Mouse (Mus musculus) hindbrain, embryonic 10.5 days (tissue): ENCODE results near the gene S100a14. TPM values are rescaled to one million over a fixed set of nuclear protein-coding genes. Genes with fewer than 3 reads are reported as not detected.

Experiments
- DNase-seq: peaks from one replicate; pipeline ENCODE4 v3.0.0-alpha.2; 2017; ENCODE audit warnings: low spot score
- H3K27ac ChIP-seq: fragments of 300-500 bp; sonication (generic); 2 replicates; pipeline ENCODE4 v1.5.1; 2016; ENCODE audit warnings: mild to moderate bottlenecking, moderate library complexity
- H3K27me3 ChIP-seq: fragments of 300-500 bp; sonication (generic); 2 replicates; pipeline ENCODE4 v1.6.1; 2016; ENCODE audit warnings: mild to moderate bottlenecking; ENCODE audit not compliant: poor library complexity, insufficient read depth, severe bottlenecking
- H3K36me3 ChIP-seq: fragments of 300-500 bp; sonication (generic); 2 replicates; pipeline ENCODE4 v1.6.1; 2016; ENCODE audit warnings: mild to moderate bottlenecking, moderate library complexity
- H3K4me1 ChIP-seq: fragments of 300-500 bp; sonication (generic); replicated peaks from 2 replicates; pipeline ENCODE4 v1.6.1; 2016; ENCODE audit warnings: mild to moderate bottlenecking
- H3K4me3 ChIP-seq: fragments of 300-500 bp; sonication (generic); 2 replicates; pipeline ENCODE4 v1.5.1; 2016; ENCODE audit warnings: mild to moderate bottlenecking, moderate library complexity
- H3K9me3 ChIP-seq: fragments of 300-500 bp; sonication (generic); 2 replicates; pipeline ENCODE4 v1.6.1; 2016; ENCODE audit warnings: mild to moderate bottlenecking, moderate library complexity
- WGBS: fragments of 180-500 bp; shearing (Covaris S2); methylation state at CpG from one replicate; pipeline ENCODE4 v1.1.7; 2016; 5-methylcytosine and 5-hydroxymethylcytosine counted together
- polyA plus RNA-seq: library from polyadenylated mRNA; unstranded; fragments of >200 nt; fragmentation: Nextera tagmentation; extraction: Ambion mirVana; gene quantifications from 2 replicates; pipeline ENCODE4 v1.2.1, GENCODE M21; 2016

Gene S100a14
- polyA plus RNA-seq, 1 experiment from 2014 or later: not detected

DNA sequence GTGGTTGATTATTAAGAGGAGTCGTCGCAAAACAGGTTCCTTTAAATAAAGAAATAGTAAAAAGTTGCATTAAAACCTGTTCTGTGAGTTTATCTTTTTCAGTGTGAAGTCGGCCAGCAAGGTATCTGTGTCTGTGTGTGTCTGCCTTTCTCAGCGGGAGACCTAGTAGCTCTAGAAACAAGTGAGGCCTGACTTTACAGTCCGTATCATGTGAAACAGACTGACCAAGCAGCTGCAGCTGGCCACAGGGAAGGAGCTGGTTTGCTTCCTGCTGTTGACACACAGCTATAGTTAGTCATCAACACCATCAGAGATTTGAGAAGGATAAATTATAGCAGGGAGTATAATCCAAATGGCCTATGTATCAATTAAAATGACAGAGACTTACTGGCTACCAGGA is 5.1 kb downstream of the S100a14 start:
- H3K27ac ChIP-seq: no peak overlapping the region
- H3K9me3 ChIP-seq: no peaks in the 10 kb centered on the region
- no peaks in the 10 kb centered on the region for H3K4me1 ChIP-seq
- no peaks in the 10 kb centered on the region for H3K36me3 ChIP-seq
- H3K4me3 ChIP-seq: no peak overlapping the region
- H3K27me3 ChIP-seq: peaks cover 1% of the 10 kb centered on the region; the same call in 1 of the 2 replicates
- WGBS: 70% methylated on average over 5 of the region's 5 CpGs
- no peak for DNase-seq

DNA sequence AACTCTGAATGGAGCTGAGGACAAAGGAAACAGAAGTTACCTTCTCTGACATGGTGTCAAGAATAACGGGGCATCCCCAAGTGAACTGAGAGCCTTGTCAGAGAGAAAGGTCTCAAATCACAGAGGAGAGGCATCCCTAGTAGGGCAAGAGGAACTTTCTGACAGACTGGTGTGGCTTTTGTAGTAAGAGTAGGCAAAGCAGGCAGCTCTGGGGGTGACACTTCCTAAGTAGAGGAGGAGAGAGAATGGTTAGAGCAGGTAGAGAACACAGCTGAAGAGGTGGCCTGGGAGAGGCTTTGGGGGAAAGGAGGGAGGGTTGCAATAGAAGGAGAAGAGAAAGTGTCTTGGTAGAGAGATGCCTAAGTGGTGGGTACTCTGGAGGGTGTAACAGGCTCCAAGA is 8.8 kb downstream of the S100a14 start:
- peaks cover 7% of the 10 kb centered on the region for H3K4me1 ChIP-seq
- DNase-seq: no peak
- H3K27ac ChIP-seq: no peak overlapping the region
- no peak overlapping the region for H3K4me3 ChIP-seq
- H3K36me3 ChIP-seq: no peaks in the 10 kb centered on the region
- 78% methylated on average over 1 of the region's 1 CpGs for WGBS
- H3K9me3 ChIP-seq: no peaks in the 10 kb centered on the region
- H3K27me3 ChIP-seq: peaks cover 3% of the 10 kb centered on the region

DNA sequence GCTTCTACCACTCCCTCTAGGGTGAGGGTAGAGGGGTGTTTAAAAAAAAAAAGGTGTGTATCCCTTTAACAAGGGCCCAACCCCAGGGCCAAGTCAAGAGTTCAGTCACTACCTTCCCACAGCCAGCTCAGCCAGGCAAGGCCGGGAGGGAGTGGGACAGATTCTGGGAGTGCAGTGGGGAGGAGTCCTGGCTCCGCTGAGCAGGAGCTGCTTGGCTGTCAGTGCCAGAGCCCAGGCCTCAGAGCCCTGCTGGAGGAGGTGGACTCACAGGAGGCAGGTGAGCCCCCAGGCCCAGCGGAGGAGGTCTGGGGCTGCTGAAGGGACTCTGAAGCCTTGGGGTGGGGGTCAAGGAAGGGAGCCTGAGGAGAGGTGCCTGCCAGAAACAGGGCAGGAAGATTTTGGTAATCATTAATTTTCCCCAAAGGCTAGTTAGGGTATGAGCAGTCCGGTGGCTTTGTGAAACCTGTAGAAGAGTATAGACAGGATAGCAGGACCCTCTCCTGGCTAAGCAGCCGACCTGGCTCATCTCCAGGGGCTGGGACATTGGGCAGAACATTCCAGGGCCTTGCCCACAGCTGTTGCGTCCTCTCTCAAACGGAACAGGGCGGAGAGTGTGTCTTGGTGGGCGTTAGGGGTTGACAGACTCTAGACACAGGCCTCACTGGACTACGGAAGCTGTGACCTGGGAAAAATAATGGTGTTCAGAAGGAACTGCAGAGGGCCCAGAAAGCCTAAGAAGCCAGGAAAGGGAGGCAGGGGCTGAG is 10.7 kb downstream of the S100a14 start, which contains the start of gene S100a16:
Gene S100a16 (plus strand): TSS at position 114 of the 764 bp plus-strand sequence.
- peaks cover 26% of the 10 kb centered on the region for H3K4me1 ChIP-seq
- no peak for DNase-seq
- H3K9me3 ChIP-seq: no peaks in the 10 kb centered on the region
- no peak within 1 kb of the TSS for H3K27ac ChIP-seq
- WGBS: 41% methylated on average over 10 of the region's 10 CpGs
- H3K36me3 ChIP-seq: no peaks in the 10 kb centered on the region
- H3K4me3 ChIP-seq: no peak within 1 kb of the TSS
- H3K27me3 ChIP-seq: peaks cover 3% of the 10 kb centered on the region

DNA sequence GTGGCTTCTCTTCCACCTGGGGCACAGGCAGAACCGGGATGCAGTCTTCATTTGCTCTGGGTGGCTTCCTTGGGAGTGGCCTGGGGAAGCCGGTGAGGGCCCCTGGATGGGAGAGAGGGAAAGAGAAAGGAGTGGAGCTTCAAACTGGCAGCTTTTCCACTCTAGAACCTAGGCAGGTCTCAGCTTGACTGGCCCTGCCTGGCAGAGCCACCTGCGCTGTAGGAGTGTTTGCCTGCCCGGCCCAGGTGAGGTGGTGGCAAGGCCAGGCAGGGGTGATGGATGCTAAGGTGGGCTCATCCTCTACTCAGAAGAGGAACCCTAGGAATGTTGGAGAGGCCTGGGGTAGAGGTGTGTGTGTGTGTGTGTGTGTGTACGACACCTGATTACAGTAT is 11.2 kb downstream of the S100a14 start:
- Histone ChIP-seq H3K4me1 (peaks cover 32% of the 10 kb centered on the region), H3K9me3 (no peaks in the 10 kb centered on the region), H3K36me3 (no peaks in the 10 kb centered on the region), H3K27me3 (peaks cover 3% of the 10 kb centered on the region), H3K27ac (no peak overlapping the region), H3K4me3 (no peak overlapping the region)
- WGBS: 74% methylated on average over 5 of the region's 5 CpGs
- no peak for DNase-seq

DNA sequence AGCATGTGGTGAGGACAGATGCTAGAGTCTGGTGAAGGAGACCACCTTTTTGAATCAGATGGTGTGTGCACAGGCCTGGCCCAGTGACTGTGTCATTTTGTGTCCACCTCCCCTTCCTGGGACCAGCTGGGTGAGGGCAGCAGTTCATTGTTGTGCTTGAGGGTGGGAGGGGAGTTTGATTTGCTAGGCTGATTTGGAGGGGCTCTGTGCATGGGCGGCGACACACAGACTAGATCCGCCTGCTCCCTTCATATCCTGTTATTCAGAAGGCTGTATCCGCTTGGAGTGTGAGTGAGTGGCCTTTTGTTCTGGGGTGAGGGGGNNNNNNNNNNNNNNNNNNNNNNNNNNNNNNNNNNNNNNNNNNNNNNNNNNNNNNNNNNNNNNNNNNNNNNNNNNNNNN is 14.2 kb downstream of the S100a14 start:
- H3K9me3 ChIP-seq: no peaks in the 10 kb centered on the region
- peak overlapping the region; percentile 76 for H3K27ac ChIP-seq
- WGBS: 39% methylated on average over 4 of the region's 4 CpGs
- peaks cover 32% of the 10 kb centered on the region for H3K4me1 ChIP-seq
- H3K36me3 ChIP-seq: no peaks in the 10 kb centered on the region
- H3K27me3 ChIP-seq: peaks cover 3% of the 10 kb centered on the region
- H3K4me3 ChIP-seq: peak overlapping the region; percentile 20
- peak; percentile 33 for DNase-seq

DNA sequence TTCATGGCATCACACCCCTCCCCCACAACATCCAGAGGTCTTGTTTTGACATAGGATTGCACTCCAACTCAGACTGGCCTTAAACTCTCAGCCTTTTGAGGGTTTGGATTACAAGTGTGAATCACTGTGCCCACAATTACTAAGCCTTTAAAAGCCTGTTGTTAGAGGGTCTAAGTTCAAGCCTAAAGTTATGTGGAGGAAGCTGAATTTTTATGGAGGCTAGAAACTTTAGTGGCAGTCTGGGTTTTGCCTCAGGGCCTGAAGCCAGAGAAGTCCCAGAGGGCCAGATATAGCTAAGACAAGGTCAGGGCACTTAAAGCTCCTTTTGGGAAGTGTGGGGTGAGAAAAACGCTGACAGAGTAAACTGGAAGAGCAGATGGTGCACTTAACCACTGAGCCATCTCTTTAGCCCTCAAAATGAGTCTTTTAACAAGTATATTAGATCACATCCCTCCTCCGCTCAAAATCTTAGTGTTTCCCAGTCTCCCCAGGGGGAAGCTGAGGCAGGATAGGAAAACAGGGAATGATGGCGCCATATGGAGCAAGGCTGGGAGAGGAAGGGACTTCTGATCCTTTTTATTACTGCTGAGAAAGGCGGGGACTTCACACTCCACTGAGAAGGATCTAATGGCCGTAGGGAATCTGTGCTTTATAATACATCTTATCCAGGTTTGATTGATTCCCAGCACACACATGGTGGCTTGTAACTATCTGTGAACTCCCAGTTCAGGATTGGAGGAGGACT is 23.2 kb downstream of the S100a14 start:
- no peaks in the 10 kb centered on the region for H3K27me3 ChIP-seq
- no peak overlapping the region for H3K4me3 ChIP-seq
- 66% methylated on average over 5 of the region's 5 CpGs for WGBS
- H3K4me1 ChIP-seq: no peaks in the 10 kb centered on the region
- no peak for DNase-seq
- H3K9me3 ChIP-seq: no peaks in the 10 kb centered on the region
- H3K27ac ChIP-seq: no peak overlapping the region
- H3K36me3 ChIP-seq: no peaks in the 10 kb centered on the region

DNA sequence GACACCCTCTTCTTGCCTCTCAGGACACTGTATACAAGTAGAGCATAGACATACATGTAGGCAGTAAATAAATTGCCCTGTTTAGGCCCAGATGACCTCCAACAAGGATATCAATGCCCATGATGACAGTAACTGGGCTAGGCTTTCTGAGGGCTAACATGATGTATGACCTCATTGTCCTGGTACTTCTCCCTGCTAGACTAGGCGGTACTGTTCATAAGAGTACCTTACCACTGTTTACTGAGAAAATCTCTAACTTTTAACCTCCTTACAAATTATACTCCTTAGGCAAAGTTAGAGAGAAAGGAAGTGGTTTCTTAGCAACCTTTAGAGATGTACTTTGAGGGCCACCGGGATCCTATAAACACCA is 23.8 kb downstream of the S100a14 start:
- no peaks in the 10 kb centered on the region for H3K36me3 ChIP-seq
- WGBS: 93% methylated on average over 2 of the region's 2 CpGs
- DNase-seq: no peak
- H3K9me3 ChIP-seq: no peaks in the 10 kb centered on the region
- H3K27ac ChIP-seq: no peak overlapping the region
- no peak overlapping the region for H3K4me3 ChIP-seq
- H3K4me1 ChIP-seq: no peaks in the 10 kb centered on the region
- no peaks in the 10 kb centered on the region for H3K27me3 ChIP-seq

DNA sequence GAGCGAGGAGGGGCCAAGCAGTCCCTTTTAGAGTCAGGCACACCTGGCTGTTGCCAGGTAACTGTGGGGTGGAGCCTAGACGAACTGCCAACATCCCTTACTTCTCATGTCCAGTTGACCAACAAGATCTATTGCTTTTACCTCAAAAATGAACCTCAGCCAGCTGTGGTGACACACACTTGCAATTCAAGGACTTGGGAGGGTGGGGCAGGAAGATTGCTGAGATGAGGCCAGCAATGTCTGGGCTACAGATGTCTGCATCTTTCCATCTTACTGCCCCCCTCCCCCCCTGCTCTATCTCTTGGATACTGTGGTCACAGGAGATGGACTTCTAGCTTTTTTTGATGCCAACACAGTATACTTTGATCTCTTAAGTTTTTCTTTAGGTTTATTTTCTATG is 25.6 kb downstream of the S100a14 start:
- Histone ChIP-seq H3K27ac (no peak overlapping the region), H3K27me3 (no peaks in the 10 kb centered on the region), H3K9me3 (no peaks in the 10 kb centered on the region), H3K4me1 (0 out of 2 replicates have a peak, but pooled peaks cover 4% of the 10 kb centered on the region), H3K36me3 (no peaks in the 10 kb centered on the region), H3K4me3 (no peak overlapping the region)
- 80% methylated on average over 2 of the region's 2 CpGs for WGBS
- no peak for DNase-seq

DNA sequence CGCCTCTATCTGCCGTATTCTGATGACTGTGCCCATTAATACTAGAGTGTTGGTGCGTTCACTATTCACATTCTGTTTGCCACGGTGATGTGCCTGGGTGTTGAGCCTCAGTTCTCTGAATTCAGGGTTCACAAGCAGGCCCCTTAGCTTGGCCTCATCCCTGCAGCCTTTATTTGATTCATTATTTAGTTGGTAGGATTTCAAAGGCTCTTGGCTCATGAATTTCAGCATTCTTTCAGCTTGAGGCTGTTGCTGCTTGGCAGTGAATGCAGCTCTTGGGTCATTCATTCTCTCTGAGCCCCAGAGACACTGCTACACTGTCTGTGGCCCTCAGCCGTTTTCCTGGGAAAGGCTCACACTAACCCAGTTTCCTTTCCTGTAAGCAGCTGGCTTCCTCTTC is 29.3 kb downstream of the S100a14 start:
- Histone ChIP-seq H3K4me1 (0 out of 2 replicates have a peak, but pooled peaks cover 4% of the 10 kb centered on the region), H3K4me3 (no peak overlapping the region), H3K27ac (no peak overlapping the region), H3K9me3 (no peaks in the 10 kb centered on the region), H3K36me3 (no peaks in the 10 kb centered on the region), H3K27me3 (no peaks in the 10 kb centered on the region)
- 64% methylated on average over 5 of the region's 5 CpGs for WGBS
- no peak for DNase-seq

DNA sequence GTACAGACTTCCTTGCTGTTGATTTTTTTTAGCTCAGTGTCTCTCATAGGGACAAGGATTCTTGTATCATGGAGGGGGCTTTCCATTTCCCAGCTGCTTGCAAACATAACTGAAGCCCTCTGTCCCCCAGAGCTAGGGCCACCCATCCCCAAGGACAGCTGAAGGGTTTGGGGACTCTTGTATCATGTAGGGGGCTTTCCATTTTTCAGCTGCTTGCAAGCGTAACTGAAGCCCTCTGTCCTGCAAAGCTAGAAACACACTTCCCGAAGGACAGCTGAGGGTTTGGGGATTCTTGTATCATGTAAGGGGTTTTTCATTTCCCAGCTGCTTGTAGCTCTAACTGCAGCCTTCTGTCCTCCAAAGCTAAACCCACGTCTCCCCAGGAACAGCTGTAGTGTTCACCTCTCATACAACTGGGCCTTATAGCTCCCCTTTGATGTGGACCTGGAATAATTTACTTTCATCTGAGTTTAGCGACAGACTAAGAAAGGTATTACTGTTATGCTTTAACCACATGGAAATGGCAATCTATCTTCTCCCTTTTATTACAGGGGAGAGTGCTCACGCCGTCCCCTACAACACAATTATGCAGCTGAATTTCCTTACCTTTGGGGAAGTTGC is 33.5 kb downstream of the S100a14 start, which contains the start of gene S100a3:
Gene S100a3 (plus strand): TSS at position 571 of the 621 bp plus-strand sequence.
- Histone ChIP-seq H3K27ac (no peak within 1 kb of the TSS), H3K4me1 (0 out of 2 replicates have a peak, but pooled peaks cover 4% of the 10 kb centered on the region), H3K27me3 (no peaks in the 10 kb centered on the region), H3K9me3 (no peaks in the 10 kb centered on the region), H3K36me3 (no peaks in the 10 kb centered on the region), H3K4me3 (no peak within 1 kb of the TSS)
- WGBS: 86% methylated on average over 6 of the region's 6 CpGs
- DNase-seq: no peak

DNA sequence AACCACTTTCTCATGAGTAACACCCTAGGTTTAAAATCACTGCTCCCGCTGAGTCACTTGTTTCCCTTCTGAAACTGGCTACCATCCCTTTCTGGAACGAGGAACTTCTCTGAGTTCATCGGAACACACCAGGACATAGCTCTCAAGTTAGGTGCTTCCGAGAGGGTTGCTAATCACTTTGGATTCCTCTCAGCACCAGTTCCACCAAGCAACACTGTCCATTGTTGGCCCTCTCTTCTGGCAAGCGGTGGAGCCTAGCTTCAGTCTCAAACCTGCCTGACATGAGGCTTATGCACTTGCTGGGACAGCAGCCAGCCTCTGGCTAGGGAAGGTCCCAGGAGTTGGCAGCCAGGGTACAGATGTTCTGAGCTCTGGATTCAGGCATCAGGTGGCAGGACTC is 48.0 kb downstream of the S100a14 start:
- 85% methylated on average over 5 of the region's 5 CpGs for WGBS
- Histone ChIP-seq H3K9me3 (no peaks in the 10 kb centered on the region), H3K4me3 (no peak overlapping the region), H3K27me3 (no peaks in the 10 kb centered on the region), H3K36me3 (no peaks in the 10 kb centered on the region), H3K4me1 (no peaks in the 10 kb centered on the region), H3K27ac (no peak overlapping the region)
- DNase-seq: no peak

DNA sequence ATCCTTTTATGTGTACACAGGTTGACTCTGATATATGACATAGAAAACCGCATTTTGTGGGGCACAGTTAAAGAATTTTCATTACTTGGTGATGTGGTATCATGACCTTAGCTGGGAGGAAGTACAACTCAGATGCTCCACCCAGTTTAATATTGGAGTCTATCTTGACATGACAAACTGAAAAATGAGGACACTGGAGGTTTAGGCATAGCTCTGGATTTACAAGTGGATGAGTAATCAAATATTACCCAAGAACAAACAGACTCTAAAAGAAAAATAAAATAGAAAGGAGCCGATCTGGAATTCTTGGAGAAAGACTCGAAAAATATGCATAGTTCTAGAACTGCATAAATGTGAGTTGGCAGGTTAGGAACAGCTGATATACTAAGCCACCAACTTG is 48.7 kb downstream of the S100a14 start:
- Histone ChIP-seq H3K36me3 (no peaks in the 10 kb centered on the region), H3K27ac (no peak overlapping the region), H3K4me1 (no peaks in the 10 kb centered on the region), H3K4me3 (no peak overlapping the region), H3K9me3 (no peaks in the 10 kb centered on the region), H3K27me3 (no peaks in the 10 kb centered on the region)
- WGBS: 84% methylated on average over 3 of the region's 3 CpGs
- DNase-seq: no peak
